Mouse (Mus musculus) T-cell, adult 2 months (primary cell): ENCODE data around the gene Srp9.
"Not testable (repeated sequence)": the region's sequence is repeated elsewhere in the genome, so short reads cannot be mapped to it uniquely, and the experiment has no call there.

Source experiments
- DNase-seq: peaks from one replicate; pipeline ENCODE4 v3.0.0; 2022; ENCODE audit warnings: low spot score

Srp9 gene

DNA sequence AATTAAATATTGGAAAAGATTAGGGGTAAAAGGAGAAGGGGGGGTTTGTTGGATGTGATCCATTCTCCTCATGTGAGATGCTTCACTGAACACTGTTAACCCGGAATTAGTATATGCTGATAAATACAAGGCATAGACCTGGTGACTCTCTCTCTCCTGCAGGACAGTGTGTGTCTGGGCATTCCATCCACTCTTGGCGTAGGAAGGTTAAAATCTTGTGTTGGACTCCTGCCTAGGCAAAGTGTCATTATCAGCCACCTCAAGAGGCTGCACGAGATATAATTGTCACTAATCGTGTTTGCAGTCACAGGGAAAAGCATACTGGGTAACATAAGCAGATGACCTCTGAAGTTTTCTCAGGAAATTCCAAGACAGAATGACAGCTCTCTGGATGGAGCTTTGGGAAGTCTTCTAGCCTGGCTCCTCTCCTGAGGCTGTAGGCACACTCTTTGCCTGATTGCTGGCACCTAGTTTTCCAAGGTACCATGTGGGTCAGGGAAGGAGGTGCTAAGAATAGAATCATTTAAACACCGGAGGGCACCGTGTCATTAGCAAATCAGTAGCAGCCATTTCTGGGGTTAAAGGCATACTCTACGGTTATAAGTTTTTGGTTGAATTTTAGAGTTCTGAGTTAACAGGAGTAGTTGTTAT, 24.5 kb downstream of the Srp9 start:
- DNase-seq = no peak

DNA sequence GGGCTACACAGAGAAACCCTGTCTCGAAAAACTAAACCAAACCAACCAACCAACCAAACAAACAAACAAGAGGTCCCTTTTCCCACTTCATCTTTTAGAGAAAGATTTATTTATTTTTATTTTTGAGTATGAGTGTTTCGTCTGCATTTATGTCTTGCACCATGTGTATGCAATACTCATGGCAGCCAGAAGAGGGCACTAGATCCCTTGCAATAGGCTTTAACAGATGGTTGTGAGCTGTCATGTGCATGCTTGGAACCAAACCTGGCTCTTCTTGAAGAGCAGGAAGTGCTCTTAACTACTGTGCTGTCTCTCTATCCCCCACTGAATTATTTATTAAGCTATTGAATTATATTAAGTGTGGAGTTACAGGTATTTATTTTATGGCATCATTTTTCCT, 25.4 kb downstream of the Srp9 start:
- DNase-seq = peak; percentile 15

DNA sequence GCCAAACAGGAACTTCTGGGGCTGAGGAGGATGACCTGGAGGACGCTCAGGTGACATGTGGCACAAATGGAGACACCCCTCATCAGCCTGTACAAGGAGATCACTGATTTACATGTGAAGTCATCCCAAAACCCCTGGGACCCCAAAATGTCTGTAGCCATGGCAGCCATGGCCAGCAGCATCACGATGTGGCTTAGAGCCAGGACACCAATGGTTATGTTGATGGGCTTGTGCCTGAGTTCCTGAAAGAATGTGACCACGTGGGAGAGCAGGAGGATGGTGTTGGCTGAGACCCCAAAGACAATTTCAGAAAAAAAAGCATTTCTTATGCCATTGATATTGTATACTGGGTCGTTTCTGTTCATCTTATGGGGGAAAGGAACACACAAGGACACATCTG, 33.2 kb downstream of the Srp9 start:
- no peak for DNase-seq

DNA sequence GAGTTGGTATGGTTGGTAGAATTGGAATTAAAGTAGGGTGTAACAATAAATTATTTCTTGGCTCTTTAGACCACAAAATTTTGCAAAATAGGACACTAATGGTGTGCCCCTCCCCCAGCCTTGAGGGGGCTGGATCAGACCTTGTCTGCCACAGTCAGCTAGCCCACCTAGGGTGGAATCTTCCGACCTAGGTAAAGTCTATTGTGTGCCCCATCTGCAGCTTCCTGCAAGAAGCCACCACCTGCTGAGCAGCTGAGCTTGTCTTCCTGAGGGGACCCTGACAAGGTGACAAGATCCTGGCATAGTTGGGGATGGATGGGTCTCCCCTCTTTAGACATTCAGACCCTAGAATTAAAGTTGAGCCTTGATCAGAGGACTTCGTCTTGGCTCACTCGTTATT, 35.0 kb downstream of the Srp9 start:
- no peak for DNase-seq

DNA sequence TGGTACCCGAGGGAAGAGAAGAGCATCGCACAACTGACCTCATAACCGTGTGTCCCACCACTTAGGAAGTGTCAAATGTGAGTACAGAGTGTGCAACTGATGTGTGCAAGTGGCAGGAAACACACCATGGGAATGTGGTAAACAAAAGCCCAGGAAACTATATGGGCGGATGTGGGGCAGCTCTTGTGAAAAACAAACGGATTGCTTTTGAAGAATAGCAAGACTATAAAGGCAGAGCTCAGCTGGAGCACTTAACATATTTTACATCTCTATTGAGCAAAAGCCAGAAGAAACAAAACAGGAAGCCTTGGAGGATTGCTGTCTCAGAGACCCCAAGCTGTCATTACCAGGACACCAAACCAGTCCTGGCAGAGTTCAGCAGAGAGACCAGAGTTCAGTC, 38.4 kb downstream of the Srp9 start:
- DNase-seq = peak; percentile 41

DNA sequence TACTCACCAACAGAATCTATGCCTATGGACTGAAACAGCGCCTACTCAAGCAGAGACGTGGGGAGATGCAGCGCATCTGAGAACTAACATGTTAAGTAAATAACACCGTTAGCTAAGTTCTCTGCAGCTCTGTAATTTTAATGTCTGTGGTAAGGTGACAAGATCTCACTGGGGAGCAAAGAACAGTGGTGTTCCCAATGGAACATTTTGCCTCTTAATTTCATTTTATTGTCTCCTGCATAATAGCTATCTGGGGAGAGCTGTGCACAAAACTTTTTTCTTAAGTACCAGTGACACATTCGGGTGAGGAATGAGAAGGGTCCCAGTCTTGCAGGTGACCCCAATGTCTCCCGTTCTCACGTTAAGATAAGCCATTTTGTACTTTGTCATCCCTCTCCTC, 39.8 kb downstream of the Srp9 start, which contains the start of gene Vmn1r1:
Vmn1r1 (minus strand) TSS at position 101 of the 400 bp plus-strand sequence.
- no peak for DNase-seq

DNA sequence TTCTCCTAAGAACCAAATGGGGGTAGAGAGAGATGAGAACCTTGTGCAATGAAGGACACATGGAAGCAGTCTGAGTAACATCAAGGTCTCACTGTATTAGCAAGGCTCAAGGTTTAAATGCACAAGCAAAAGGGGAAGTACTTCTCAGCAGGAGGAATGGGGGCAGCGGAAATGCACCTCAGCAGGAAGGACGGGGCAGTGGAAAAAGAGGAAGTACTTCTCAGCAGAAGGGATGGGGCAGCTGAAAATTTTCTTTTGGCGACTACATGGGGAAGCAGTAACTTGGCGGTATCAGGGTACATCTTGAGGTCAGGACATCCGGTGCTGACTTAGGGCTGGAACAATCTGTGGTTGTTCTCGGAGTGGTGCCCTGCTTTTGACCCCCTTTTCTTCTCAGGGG, 45.7 kb downstream of the Srp9 start:
- DNase-seq = not testable (repeated sequence)

DNA sequence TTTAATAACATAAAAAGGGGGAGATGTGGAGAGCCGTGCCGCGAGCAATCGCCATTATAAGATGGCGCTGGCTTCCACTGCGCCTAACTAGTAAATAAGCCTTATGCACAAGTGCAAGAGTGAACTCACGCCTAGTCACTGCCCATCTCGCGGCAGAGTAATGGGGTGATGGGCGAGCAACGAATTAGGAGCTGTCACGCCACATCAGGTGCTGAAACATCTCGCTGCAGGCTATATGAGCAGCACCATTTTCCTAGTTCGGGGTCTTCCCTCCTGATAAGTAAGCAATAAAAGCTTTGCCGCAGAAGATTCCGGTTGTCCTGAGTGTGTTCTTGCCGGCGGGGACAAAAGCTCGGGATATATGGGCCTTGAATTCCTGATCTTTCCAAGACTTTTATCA, 52.4 kb downstream of the Srp9 start:
- DNase-seq = not testable (repeated sequence)

DNA sequence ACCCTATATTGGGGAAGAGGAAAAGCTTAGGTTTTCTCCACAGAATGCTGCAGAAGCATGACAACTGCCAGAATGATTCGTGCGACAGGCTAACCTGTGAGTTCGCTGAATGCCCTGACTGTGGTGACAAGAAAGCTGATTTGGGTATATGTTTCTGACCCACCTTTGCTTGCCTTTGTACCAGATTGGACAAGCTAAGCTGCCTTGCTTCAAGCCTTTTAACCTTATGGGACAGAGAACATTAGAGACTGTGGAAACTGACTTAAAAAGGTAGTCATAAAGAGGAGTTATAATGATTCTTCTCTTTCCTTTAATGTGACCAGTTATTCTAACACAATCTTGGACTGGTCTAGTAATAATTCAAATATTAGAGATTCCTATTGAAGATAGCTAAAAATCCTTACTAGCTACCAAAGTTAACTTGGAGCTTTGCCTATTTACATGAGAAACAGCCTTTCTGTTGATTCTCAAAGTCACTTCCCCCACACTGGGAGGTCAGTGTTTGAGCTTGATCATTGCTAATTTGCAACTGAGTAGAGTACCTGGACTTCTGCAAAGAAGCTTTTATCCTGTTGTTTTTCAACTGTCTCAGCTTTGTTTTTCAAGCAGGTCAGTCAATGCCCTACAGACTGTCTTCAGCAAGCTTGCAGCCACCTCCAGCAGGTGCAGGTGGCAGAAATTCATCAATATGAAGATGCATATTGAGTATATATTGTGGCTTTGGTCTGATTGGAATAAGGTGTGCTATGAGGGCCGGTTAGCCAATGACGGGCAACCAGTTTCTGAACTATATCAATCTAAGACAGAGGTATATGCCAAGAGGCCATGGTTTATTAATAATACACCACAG, 57.1 kb downstream of the Srp9 start:
- no peak for DNase-seq
